Comparison of ENCODE assay signal across 7 mouse cellular contexts in genomic region chr5:34582314-34582675, GRCm38 (mm10). TPM values are rescaled to one million over a fixed set of nuclear protein-coding genes. Genes with fewer than 3 reads are reported as not detected.
A peak's percentile ranks its signal among the peaks of the same experiment; 100 is the strongest.
DNase-seq lines count a peak whose midpoint lies in the region; ATAC-seq and TF ChIP-seq lines count a peak whose summit lies in the region.

No protein-coding gene starts in this region.

- 73% methylated on average over 5 of the region's 5 CpGs for WGBS in kidney, embryonic 15.5 days
- WGBS in embryonic facial prominence, embryonic 12.5 days = 77% methylated on average over 5 of the region's 5 CpGs
- 16% methylated on average over 5 of the region's 5 CpGs for WGBS in liver, embryonic 12.5 days (ENCODE audit: insufficient replicate concordance)

- no peak for TF ChIP-seq CTCF in MEL (IDR thresholded peaks at IDR 0.05 in 2 of 3, conservative IDR thresholded peaks at IDR 0.05 in 1 of 3; ENCODE audit: control insufficient read depth in 1 of 3, insufficient read depth in 1 of 3, low read depth in 2 of 3, low read length in 3 of 3, poor library complexity in 1 of 3, severe bottlenecking in 1 of 3)

- TF ChIP-seq POLR2A in MEL (IDR thresholded peaks at IDR 0.05; ENCODE audit: control insufficient read depth in 1 of 2, insufficient read depth in 1 of 2, low read depth in 1 of 2, low read length in 2 of 2, poor library complexity in 1 of 2) = no peak

- no peak overlapping the region for H3K4me2 ChIP-seq in kidney, embryonic 15.5 days
- no peak overlapping the region for H3K4me2 ChIP-seq in embryonic facial prominence, embryonic 12.5 days (replicated peaks)
- peak overlapping the region; percentile 76 for H3K4me2 ChIP-seq in liver, embryonic 12.5 days

- no peak for TF ChIP-seq EP300 in MEL (IDR thresholded peaks at IDR 0.05; ENCODE audit: low read depth in 1 of 2, low read length in 2 of 2)

- H3K4me1 ChIP-seq in kidney, embryonic 15.5 days = peaks cover 8% of the 10 kb centered on the region; the same call in 1 of the 2 replicates
- peaks cover 21 to 32% of the 10 kb centered on the region in 2 experiments for H3K4me1 ChIP-seq in MEL (ENCODE audit: control insufficient read depth in 1 of 2, insufficient read depth in 2 of 2, low read length in 2 of 2)
- H3K4me1 ChIP-seq in embryonic facial prominence, embryonic 12.5 days = 0 out of 2 replicates have a peak, but pooled peaks cover 3% of the 10 kb centered on the region
- H3K4me1 ChIP-seq in liver, embryonic 12.5 days = peaks cover 89% of the 10 kb centered on the region

- no peak overlapping the region for H3K9ac ChIP-seq in kidney, embryonic 15.5 days
- peak overlapping the region; percentile 55 for H3K9ac ChIP-seq in MEL (ENCODE audit: control insufficient read depth, low read depth, low read length, poor library complexity, severe bottlenecking)
- H3K9ac ChIP-seq in embryonic facial prominence, embryonic 12.5 days = no peak overlapping the region
- H3K9ac ChIP-seq in liver, embryonic 12.5 days = peak overlapping the region; percentile 60

- TF ChIP-seq RAD21 in MEL (IDR thresholded peaks at IDR 0.05; ENCODE audit: low read depth, low read length) = no peak

- 0 out of 2 replicates have a peak, but pooled peaks have one; percentile 31 for ATAC-seq in kidney, embryonic 15.5 days (replicated peaks; ENCODE audit: low FRiP score)
- no peak for ATAC-seq in embryonic facial prominence, embryonic 12.5 days (ENCODE audit: insufficient number of reproducible peaks, insufficient read depth, low FRiP score, low TSS enrichment)
- ATAC-seq in liver, embryonic 12.5 days = peak; percentile 82

- no peak overlapping the region for H3K4me3 ChIP-seq in kidney, embryonic 15.5 days (replicated peaks)
- peak overlapping the region; percentile 51 for H3K4me3 ChIP-seq in MEL (ENCODE audit: control insufficient read depth in 1 of 2, insufficient read depth in 1 of 2, low read depth in 2 of 2, low read length in 2 of 2)
- H3K4me3 ChIP-seq in embryonic facial prominence, embryonic 12.5 days = no peak overlapping the region
- peak overlapping the region; percentile 49 for H3K4me3 ChIP-seq in liver, embryonic 12.5 days

- no peaks in the 10 kb centered on the region for H3K27me3 ChIP-seq in kidney, embryonic 15.5 days
- no peaks in the 10 kb centered on the region for H3K27me3 ChIP-seq in MEL (ENCODE audit: control insufficient read depth in 1 of 2, insufficient read depth in 2 of 2, low read length in 2 of 2)
- H3K27me3 ChIP-seq in embryonic facial prominence, embryonic 12.5 days = no peaks in the 10 kb centered on the region
- H3K27me3 ChIP-seq in liver, embryonic 12.5 days (replicated peaks) = no peaks in the 10 kb centered on the region

- no peaks in the 10 kb centered on the region for H3K9me3 ChIP-seq in kidney, embryonic 15.5 days (replicated peaks)
- H3K9me3 ChIP-seq in MEL (replicated peaks; ENCODE audit: insufficient read depth, low read length) = no peaks in the 10 kb centered on the region
- no peaks in the 10 kb centered on the region for H3K9me3 ChIP-seq in embryonic facial prominence, embryonic 12.5 days
- no peaks in the 10 kb centered on the region for H3K9me3 ChIP-seq in liver, embryonic 12.5 days (replicated peaks)

- peaks cover 7% of the 10 kb centered on the region; the same call in 1 of the 2 replicates for H3K36me3 ChIP-seq in kidney, embryonic 15.5 days
- H3K36me3 ChIP-seq in MEL (ENCODE audit: control insufficient read depth in 1 of 2, insufficient read depth in 2 of 2, low read length in 2 of 2) = peaks cover 0 to 38% of the 10 kb centered on the region in 2 experiments; a peak in 2 of 4 replicates
- H3K36me3 ChIP-seq in embryonic facial prominence, embryonic 12.5 days = peaks cover 7% of the 10 kb centered on the region; the same call in 1 of the 2 replicates
- H3K36me3 ChIP-seq in liver, embryonic 12.5 days = peaks cover 44% of the 10 kb centered on the region

- no peak for DNase-seq in kidney, postnatal 36 days
- DNase-seq in MEL (ENCODE audit: low read depth, low spot score) = no peak
- no peak for DNase-seq in embryo, embryonic 10.5 days (ENCODE audit: low spot score)
- DNase-seq in gastrocnemius, adult 8-10 months (ENCODE audit: low spot score in 2 of 2) = no peak

- H3K27ac ChIP-seq in kidney, embryonic 15.5 days = peak overlapping the region; percentile 19; the same call in 1 of the 2 replicates
- H3K27ac ChIP-seq in MEL (ENCODE audit: control insufficient read depth, low read depth, low read length) = peak overlapping the region; percentile 85
- peak overlapping the region; percentile 65; the same call in 1 of the 2 replicates for H3K27ac ChIP-seq in embryonic facial prominence, embryonic 12.5 days
- peak overlapping the region; percentile 99 for H3K27ac ChIP-seq in liver, embryonic 12.5 days

- peaks cover 9% of the 10 kb centered on the region for H3K79me2 ChIP-seq in MEL (ENCODE audit: control insufficient read depth, insufficient read depth, low read length, poor library complexity)

TF ChIP-seq in MEL, 35 proteins besides CTCF, POLR2A, EP300 and RAD21:
- TF ChIP-seq ETS1 (IDR thresholded peaks at IDR 0.05; ENCODE audit: low read depth, low read length) (no peak), USF1 (IDR thresholded peaks at IDR 0.05; ENCODE audit: low read depth, low read length) (peak; percentile 71), KAT2A (conservative IDR thresholded peaks at IDR 0.05; ENCODE audit: low read depth, low read length) (no peak), USF2 (IDR thresholded peaks at IDR 0.05; ENCODE audit: borderline replicate concordance in 1 of 2, insufficient read depth in 1 of 2, low read depth in 1 of 2, low read length in 2 of 2) (no peak), SIN3A (IDR thresholded peaks at IDR 0.05; ENCODE audit: low read length) (0 out of 2 replicates have a peak, but pooled peaks have one; percentile 19)

RNA-seq across cellular contexts. Expression of gene Add1, which starts 8.8 kb away (rescaled TPM):
- polyA plus RNA-seq in kidney, embryonic 15.5 days (2015; fragmentation: Nextera tagmentation; extraction: Ambion mirVana) = 178 and 200 TPM in 2 replicates
- total RNA-seq in MEL (2012; rRNA removed) = 54.6 and 79.3 TPM in 2 replicates
- 100 to 1,000 TPM in 1 of 2 experiments, not detected in 1; 127 TPM for polyA plus RNA-seq in MEL (2012; ENCODE audit: insufficient read depth in 1 of 2, insufficient read length in 2 of 2, low read depth in 1 of 2, low replicate concordance in 2 of 2, missing spikeins in 1 of 2)
- 203 and 208 TPM in 2 replicates for polyA plus RNA-seq in embryonic facial prominence, embryonic 12.5 days (2016; fragmentation: Nextera tagmentation; extraction: Ambion mirVana)
- polyA plus RNA-seq in liver, embryonic 12.5 days (2016; fragmentation: Nextera tagmentation; extraction: Ambion mirVana) = 164 and 166 TPM in 2 replicates
- 10 to 100 TPM; 59.0 to 71.9 (median 66.0) TPM for total RNA-seq in gastrocnemius, adult 8-10 months (2022)

RNA-seq across cellular contexts. Expression of gene Mfsd10, which starts 54.7 kb away (rescaled TPM):
- polyA plus RNA-seq in kidney, embryonic 15.5 days (2015; fragmentation: Nextera tagmentation; extraction: Ambion mirVana) = 118 and 132 TPM in 2 replicates
- 106 and 136 TPM in 2 replicates for total RNA-seq in MEL (2012; rRNA removed)
- 100 to 1,000 TPM in 1 of 2 experiments, not detected in 1; 296 TPM for polyA plus RNA-seq in MEL (2012; ENCODE audit: insufficient read depth in 1 of 2, insufficient read length in 2 of 2, low read depth in 1 of 2, low replicate concordance in 2 of 2, missing spikeins in 1 of 2)
- 112 and 121 TPM in 2 replicates for polyA plus RNA-seq in embryonic facial prominence, embryonic 12.5 days (2016; fragmentation: Nextera tagmentation; extraction: Ambion mirVana)
- polyA plus RNA-seq in liver, embryonic 12.5 days (2016; fragmentation: Nextera tagmentation; extraction: Ambion mirVana) = 66.8 and 77.4 TPM in 2 replicates
- total RNA-seq in gastrocnemius, adult 8-10 months (2022) = 1 to 10 TPM; 3.3 to 8.8 (median 4.6) TPM

RNA-seq across cellular contexts. Expression of gene Sh3bp2, which starts 56.7 kb away (rescaled TPM):
- polyA plus RNA-seq in kidney, embryonic 15.5 days (2015; fragmentation: Nextera tagmentation; extraction: Ambion mirVana) = 7.6 and 10.3 TPM in 2 replicates
- total RNA-seq in MEL (2012; rRNA removed) = 7.1 and 7.9 TPM in 2 replicates
- polyA plus RNA-seq in MEL (2012; ENCODE audit: insufficient read depth in 1 of 2, insufficient read length in 2 of 2, low read depth in 1 of 2, low replicate concordance in 2 of 2, missing spikeins in 1 of 2) = 10 to 100 TPM in 1 of 2 experiments, not detected in 1; 12.0 TPM
- polyA plus RNA-seq in embryonic facial prominence, embryonic 12.5 days (2016; fragmentation: Nextera tagmentation; extraction: Ambion mirVana) = 12.9 and 20.6 TPM in 2 replicates
- 4.0 and 5.0 TPM in 2 replicates for polyA plus RNA-seq in liver, embryonic 12.5 days (2016; fragmentation: Nextera tagmentation; extraction: Ambion mirVana)
- 1 to 10 TPM in 3 of 4 experiments, under 1 TPM in 1; 0.59 to 2.7 (median 1.4) TPM for total RNA-seq in gastrocnemius, adult 8-10 months (2022)

Comparison
In these comparisons a context has a peak if more than half of its experiments do, and no peak if none do; other contexts are left out.
1. H3K27ac ChIP-seq: peak in every context shown above with its lines; median percentile 99 in liver, embryonic 12.5 days; 85 in MEL; 65 in embryonic facial prominence, embryonic 12.5 days; 19 in kidney, embryonic 15.5 days.
2. H3K4me3 ChIP-seq: peak in MEL (2 of 2) and liver, embryonic 12.5 days (single experiment); none in kidney, embryonic 15.5 days (single experiment) and embryonic facial prominence, embryonic 12.5 days (single experiment).
3. H3K9ac ChIP-seq: peak in MEL (single experiment) and liver, embryonic 12.5 days (single experiment); none in kidney, embryonic 15.5 days (single experiment) and embryonic facial prominence, embryonic 12.5 days (single experiment).